Mouse (Mus musculus) frontal cortex, postnatal 14 days (tissue): ENCODE measurements at regions not wholly inside any gene's neighbourhood (a gene's known extent, or its start where the extent isn't known, plus 50 kb on each side); places are given as distances from the start of the nearest gene placed in this dataset.
A peak's percentile ranks its signal among the peaks of the same experiment; 100 is the strongest.

ENCODE experiments used
- DNase-seq, 2 experiments: peaks; one replicate each; pipeline ENCODE4 v3.0.0; 2022; ENCODE audit warnings: low spot score in 2 of 2

DNA sequence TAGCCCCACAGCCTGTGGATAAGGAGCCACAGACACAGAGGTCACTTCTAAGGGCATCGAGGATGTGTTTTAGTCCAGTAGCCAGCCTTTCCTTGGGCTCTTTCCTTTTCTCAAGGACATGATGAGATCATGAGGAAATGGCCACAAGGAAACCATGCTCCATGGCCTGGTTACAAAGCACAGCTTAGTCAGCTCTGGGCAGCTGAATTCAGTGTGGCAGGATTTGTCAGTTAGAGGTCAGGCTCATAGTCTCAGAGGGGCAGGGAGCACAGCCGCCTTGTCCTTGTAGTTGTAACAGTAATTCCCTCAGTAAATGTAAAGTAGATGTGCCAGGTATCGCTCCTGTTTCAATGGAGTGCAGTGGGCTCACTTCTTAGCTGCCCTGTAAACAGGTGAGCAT, 111.7 kb upstream of the Vangl1 start:
- no peak for DNase-seq

DNA sequence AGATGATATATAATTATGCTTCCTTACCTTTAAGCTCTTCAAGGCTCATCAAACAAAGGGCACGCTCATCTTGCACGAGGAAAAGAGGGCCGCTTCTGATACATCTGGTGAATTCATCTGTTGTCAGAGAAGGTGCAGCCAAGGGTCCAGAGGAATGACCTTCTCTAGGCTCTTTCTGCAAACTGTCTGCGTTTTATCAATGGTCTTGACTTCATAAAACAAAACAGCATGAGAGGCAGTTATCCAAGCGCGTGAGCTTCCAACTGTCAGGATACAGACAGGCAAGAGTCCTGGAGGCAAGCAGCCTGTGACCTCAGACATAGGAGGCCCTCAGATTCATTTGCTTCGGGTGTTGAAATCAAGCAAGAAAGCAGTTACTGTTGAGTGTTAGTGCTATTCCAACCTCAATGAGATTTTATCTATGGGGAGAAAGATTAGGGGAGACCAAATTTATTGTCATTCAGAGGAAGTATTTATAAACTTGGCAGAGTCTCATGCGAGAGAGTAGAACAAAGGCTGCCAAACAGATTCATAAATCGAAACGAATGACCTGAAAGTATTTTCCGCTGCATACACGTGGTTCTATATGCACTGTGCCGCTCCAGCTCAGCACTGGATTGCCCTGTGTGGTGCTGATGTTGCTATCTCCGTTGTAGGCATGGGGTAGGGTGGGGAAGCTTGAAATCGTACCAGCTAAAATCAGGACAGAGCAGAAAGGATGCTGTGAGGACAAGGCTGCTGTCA, 107.2 kb upstream of the Vangl1 start:
- DNase-seq, result no peak

DNA sequence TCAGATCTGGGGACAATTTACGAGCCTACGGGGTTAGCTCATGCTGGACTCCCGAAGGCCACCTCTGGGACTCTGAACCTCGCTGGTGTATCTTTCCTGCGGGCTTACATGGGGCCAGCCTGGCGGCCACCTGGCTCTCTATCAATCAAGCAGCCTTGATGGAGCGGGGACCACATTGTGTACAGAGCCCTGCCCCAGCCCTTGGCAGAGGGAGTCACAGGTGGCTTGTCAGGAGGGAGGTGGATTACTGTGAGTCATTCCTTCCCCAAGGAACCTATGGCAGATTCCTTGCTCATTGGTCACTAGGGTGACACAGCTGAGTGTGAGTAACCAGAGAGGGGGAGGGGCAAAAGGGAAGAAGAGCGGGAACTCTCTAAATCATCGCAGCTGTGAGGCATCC, 105.8 kb upstream of the Vangl1 start:
- DNase-seq, result no peak

DNA sequence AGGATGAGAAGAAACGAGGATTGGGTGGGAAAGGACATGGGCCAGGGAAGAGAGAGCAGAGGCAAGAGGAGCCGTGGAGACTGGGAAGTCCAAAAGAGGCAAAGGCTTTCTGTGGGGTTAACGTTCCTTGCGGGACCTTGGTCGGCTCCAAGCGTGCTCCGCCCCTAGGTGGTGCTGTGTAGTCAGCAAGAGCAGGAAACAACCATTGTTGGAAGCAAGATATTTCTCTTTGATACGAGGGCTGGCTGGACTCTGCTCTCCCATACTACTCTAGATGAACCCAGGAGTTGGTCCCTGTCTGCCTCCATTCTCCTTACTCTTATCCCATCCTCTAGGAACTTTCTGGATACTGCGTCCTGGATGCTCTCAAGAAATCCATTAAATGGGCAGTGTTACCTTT, 105.3 kb upstream of the Vangl1 start:
- peak; percentile 34 to 54 for DNase-seq

DNA sequence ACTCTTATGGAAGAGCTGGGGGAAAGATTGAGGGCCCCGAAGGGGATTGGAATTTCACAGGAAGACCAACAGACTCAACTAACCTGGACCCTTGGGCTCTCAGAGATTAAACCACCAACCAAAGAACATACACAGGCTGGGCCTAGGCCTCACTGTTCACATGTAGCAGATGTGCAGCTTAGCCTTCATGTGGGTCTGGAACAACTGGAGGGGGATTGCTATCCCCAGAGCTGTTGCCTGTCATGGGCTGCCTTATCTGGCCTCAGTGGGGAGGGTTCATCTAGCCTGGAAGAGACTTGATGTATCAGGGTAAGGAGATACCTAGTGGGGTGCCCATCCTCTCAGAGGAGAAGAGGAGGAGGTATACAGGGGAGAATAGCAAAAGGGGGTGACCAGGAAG, 103.2 kb upstream of the Vangl1 start:
- DNase-seq, result no peak

DNA sequence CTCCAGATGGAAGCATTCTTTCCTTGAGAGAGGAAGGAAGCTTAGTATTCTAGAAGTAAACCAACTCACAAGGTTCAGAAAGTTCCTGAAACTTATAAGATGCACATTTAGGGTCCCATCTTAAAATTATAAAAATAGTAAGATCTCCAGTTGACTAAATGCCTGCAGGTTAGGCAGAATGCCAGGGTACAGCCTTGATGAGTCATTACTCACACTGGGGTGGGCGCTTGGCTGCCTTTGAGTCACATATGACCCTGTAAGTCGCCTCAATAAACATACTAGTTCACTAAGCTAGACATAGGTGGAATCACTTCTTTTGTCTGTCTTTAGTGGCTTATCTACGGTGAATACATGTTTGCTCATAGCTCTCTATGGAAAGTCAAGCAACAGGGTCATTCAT, 87.9 kb upstream of the Vangl1 start:
- DNase-seq, result no peak

DNA sequence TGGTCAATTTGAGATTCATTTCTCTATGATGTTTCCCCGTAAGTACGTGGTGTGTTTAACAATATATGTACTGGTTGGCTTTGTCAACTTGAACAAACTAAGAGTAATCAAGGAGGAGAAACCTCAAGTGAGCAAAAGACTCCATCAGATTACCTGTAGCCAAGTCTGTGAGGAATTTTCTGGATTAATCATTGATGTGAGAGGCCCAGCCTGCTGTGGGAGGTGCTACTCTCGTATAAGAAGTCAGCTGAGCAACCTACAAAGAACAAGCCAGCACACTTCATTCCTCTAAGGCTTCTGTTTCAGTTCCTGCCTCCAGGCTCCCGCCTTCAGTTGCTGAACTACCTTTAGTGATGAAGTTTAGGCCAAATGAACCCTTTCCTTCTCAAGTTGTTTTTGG, 77.5 kb upstream of the Vangl1 start:
- no peak for DNase-seq

DNA sequence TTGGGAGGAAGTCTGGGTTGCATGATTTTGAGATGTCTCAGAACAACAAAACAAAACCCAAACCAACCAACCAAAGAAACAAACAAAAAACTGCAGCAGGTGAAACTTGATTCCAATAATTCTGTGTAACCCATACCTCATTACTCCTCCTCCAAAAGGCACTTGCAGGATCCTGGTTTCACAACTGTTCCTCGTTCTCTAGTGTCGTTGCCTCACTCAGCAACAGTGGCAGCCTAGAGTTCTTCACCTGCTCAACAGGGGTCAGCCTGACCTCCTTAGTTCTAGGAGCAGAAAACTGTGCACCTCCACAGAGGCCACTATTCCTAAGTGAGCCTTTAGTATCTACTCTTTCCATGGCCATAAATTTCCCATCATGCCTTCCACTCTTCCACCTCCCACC, 72.3 kb upstream of the Vangl1 start:
- DNase-seq, result no peak

DNA sequence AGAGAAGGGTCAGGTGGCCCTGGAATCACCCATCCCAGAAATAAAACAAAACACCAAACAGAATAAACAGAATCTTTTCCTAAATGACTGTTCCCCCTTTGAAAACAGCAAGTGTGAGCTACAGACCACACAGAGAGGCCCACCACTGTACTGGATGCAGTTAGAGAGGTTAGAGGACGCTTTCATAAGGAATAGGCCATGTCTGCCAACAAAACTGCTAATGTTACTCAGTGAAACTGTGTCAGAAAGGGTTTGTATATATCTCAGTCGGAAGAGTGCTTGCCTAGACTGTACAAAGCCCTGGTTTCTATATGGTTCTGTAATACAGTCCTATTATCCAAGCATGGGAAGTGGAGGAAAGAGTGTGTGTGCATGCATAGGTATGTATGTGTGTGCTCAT, 71.8 kb upstream of the Vangl1 start:
- no peak for DNase-seq

DNA sequence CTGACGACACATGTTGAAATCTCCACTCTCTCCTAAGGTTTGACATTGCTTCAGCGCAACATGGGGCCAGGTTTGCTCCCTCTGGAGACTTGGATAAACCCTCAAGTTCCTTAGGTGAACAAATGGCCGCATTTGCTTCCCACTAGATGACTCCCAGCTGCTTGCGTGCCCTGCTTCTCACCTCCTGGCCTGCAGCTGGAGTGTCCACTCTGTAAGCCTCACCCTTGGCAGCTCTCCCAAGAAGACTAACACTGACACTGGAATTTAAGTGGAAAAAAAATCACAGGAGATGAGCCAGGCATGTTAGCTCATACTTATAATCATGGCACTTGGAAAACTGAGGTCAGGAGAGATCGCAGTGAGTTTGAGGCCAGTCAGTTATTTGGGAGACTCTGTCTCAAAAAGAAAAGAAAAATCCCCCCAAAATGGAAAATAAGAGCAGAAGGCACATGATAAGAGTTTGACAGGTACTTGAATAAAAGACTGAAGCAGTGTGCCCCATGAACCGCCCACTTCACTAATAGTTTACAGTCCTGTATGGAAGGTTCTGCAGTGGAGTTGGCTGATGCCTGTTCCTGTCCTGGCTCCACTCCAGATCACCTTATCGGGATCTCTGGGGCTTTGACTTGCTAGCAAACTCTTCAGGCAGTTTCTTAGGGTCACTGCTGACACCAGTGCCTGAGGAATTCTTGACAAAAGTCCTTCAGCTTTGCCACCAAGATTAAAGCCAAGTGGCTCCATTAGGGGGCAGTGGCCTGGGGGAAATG, 70.9 kb upstream of the Vangl1 start:
- no peak for DNase-seq

DNA sequence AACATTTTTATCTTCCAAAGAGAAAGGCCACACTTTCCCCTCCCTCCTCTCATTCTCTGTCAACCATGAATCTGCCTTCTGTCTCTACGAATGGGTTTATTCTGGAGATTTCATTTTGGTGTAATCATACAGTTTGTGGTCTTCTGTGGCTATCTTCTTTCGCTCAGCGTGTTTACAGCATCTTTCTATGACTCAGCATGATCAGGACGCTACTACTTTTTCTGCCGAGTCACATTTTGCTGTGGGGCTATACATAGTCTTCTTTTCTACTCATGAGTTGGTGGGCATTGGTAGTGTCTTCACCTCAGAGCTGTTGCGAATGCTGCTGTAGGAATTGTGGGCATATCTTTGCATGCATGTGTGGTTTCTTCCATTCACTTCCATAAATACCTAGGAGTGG, 66.3 kb upstream of the Vangl1 start:
- DNase-seq, result no peak

DNA sequence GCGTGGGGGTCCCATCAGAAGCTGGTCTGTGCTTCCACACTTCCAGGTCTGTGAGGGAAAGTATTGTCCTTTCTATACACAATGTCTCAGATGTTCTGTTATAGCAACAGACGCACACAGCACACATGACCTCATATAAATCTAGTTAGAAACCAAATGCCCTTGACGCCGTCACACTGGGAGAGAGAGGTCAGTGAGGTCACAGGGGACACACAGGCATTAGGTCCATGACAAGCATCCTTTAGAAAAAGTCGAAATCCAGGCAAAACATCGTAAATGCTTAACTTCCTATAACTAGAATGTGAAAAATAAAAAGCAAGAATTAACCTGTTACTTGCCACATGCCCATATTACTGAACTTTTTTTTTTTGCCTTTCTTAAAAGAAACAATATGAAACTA, 65.8 kb upstream of the Vangl1 start:
- no peak for DNase-seq

DNA sequence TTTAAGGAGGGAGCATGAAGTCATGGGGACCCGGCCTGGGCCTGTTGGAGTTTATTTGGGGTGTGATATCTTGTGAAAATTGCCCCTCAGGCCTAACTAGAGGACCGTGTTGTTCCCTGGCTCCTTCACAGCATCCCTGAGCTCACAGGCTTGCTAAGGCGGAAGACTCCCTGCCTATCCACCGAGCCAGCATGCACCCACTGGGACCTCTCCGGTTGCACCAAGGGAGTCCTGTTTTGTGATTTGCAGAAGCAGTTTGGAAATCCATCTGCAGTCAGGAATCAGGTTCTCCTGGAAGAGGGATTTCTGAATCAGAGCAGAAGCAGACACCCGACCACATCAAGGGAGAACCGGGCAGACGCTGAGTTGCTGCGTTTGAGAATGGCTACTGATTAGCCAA, 61.6 kb upstream of the Vangl1 start:
- no peak for DNase-seq

DNA sequence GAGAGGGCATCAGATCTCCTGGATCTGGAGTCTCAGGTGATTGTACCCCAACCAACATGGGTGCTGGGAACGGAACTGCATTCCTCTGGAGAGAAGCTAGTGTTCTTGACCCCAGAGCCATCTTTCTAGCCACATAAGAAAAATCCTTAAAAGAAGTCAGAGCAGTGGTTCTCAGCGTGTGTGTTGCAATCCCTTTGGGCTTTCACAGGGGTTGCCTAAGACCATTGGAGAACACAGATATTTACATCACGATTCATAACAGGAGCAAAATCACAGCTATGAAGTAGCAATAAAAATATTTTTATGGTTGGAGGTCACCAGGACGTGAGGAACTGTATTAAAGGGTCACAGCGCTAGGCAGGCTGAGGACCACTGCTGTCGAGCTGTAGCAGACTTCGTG, 60.7 kb upstream of the Vangl1 start:
- no peak for DNase-seq

DNA sequence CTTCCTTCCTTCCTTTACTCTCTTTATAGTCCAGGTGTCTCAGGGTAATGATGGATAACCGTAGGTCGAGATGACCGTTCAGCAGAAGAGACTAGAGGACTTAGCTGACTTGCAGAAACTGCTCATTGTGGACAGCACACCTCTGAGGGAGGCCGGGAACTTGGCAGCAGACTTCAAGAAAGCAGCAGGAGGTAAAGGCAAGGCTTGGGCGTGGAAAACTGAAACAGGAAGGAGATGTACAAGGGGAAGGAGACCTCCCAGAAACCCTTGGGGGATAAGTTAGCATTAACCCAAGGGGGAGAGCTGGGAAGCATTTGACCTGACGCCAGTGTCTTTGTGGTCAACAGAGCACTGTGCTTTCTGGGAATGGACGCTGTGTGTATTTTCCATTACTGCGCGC, 58.8 kb upstream of the Vangl1 start:
- no peak for DNase-seq

DNA sequence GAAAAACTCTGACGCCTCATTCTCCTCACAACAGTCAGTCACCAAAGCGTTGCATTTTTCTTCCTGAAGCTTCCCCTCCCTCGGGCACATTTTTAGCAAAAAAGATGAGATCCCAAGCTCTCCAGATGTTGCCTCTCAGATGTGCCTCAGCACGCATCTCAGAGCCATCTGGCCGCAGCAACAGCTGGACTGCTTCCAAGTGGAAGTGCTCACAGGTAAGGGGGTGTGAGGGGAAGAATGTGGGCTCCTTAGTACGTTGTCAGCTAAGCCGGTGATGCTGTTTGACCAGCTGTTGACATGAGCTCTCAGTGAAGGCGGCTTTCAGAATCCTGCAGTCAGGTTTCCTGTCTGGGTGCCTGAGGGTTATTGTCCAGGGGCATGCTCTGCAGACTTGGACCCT, 58.2 kb upstream of the Vangl1 start:
- DNase-seq, result no peak

DNA sequence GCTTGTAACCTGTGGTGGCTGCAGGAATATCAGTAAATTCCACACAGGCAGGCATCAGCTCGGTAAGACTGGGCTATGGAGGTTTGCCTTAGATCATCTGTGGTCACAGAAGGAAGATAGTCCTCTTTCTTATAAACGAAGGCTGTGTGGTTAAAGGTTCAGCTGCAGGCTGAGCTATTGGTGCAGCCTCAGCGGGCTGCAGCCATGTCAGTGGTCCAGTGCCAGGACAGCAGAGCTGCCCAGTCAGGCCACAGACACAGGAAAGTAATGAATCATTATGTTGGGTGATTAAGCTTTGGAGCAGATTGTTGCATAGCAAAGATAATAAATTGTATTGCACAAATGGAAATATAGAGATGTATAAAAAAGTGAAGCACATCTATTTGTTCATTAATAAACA, 57.0 kb upstream of the Vangl1 start:
- DNase-seq, result no peak
